13 mouse cellular contexts compared by ENCODE assay signal in genomic region chr17:49219512-49220197, GRCm38 (mm10).
DNase-seq lines count a peak whose midpoint lies in the region; ATAC-seq and TF ChIP-seq lines count a peak whose summit lies in the region.
"Had no signal": no experiment of that assay in that cellular context is flagged by ENCODE, and none has a peak within 500 bp of the region (broad histone marks: within the 10 kb centered on the region; RNA-seq: fewer than 3 reads in every experiment).

No protein-coding gene starts in this region.

- WGBS in cerebellum, adult 2 months, result 63% methylated on average over 4 of the region's 4 CpGs
- WGBS in neural tube, embryonic 15.5 days, result 66% methylated on average over 4 of the region's 4 CpGs

- H3K4me1 ChIP-seq in cerebellum, adult 2 months (ENCODE audit: control insufficient read depth, insufficient read depth, low read length), result peaks cover 17% of the 10 kb centered on the region
- no peaks in the 10 kb centered on the region for H3K4me1 ChIP-seq in neural tube, embryonic 15.5 days
- H3K4me1 ChIP-seq: embryonic facial prominence, embryonic 10.5 days; heart, embryonic 10.5 days had no signal

- no peak for TF ChIP-seq CTCF in cerebellum, adult 2 months (IDR thresholded peaks at IDR 0.05; ENCODE audit: borderline replicate concordance, insufficient read depth, low read depth, low read length)

- no peak for TF ChIP-seq POLR2A in cerebellum, adult 2 months (IDR thresholded peaks at IDR 0.05; ENCODE audit: borderline replicate concordance, insufficient read depth, low read length)

- H3K27ac ChIP-seq in cerebellum, adult 2 months (ENCODE audit: insufficient read depth, low read length), result no peak overlapping the region
- no peak overlapping the region for H3K27ac ChIP-seq in neural tube, embryonic 15.5 days (replicated peaks)
- H3K27ac ChIP-seq: embryonic facial prominence, embryonic 10.5 days; heart, embryonic 10.5 days; liver, embryonic 14.5 days had no signal

- peak; percentile 50 to 59 for DNase-seq in cerebellum, adult 2 months
- no peak for DNase-seq in cerebellum, adult 11 months
- no peak for DNase-seq in neural tube, embryonic 10.5 days (ENCODE audit: extremely low spot score, low spot score)
- peak; percentile 24 to 74 for DNase-seq in left cerebral cortex, adult 8-10 months (ENCODE audit: low spot score in 2 of 2)
- DNase-seq in telencephalon, adult 2 months (ENCODE audit: low read depth, low spot score), result peak; percentile 65
- no peak for DNase-seq in kidney, postnatal 4 days
- no peak for DNase-seq in urinary bladder, postnatal 25 days (ENCODE audit: low spot score)
- DNase-seq: kidney, postnatal 14 days; lung, postnatal 4 days had no signal

- H3K9me3 ChIP-seq in neural tube, embryonic 15.5 days (replicated peaks), result no peaks in the 10 kb centered on the region
- H3K9me3 ChIP-seq: embryonic facial prominence, embryonic 10.5 days; heart, embryonic 10.5 days had no signal

- ATAC-seq in neural tube, embryonic 15.5 days (ENCODE audit: low FRiP score), result 0 out of 2 replicates have a peak, but pooled peaks have one; percentile 31

- H3K4me2 ChIP-seq in neural tube, embryonic 15.5 days, result no peak overlapping the region

- H3K27me3 ChIP-seq in cerebellum, adult 2 months (ENCODE audit: control insufficient read depth, insufficient read depth, low read length), result no peaks in the 10 kb centered on the region
- no peaks in the 10 kb centered on the region for H3K27me3 ChIP-seq in neural tube, embryonic 15.5 days (replicated peaks)

- H3K4me3 ChIP-seq in cerebellum, adult 2 months (replicated peaks; ENCODE audit: insufficient read depth, low read depth, low read length), result no peak overlapping the region
- no peak overlapping the region for H3K4me3 ChIP-seq in neural tube, embryonic 15.5 days (replicated peaks)
- H3K4me3 ChIP-seq: embryonic facial prominence, embryonic 10.5 days; heart, embryonic 10.5 days had no signal

- no peaks in the 10 kb centered on the region for H3K36me3 ChIP-seq in neural tube, embryonic 15.5 days
- H3K36me3 ChIP-seq: embryonic facial prominence, embryonic 10.5 days; heart, embryonic 10.5 days had no signal

- no peak overlapping the region for H3K9ac ChIP-seq in neural tube, embryonic 15.5 days (replicated peaks)
- H3K9ac ChIP-seq: liver, embryonic 14.5 days had no signal

Comparison
In these comparisons a context has a peak if more than half of its experiments do, and no peak if none do; other contexts are left out.
1. DNase-seq: peak in cerebellum, adult 2 months (2 of 2), left cerebral cortex, adult 8-10 months (2 of 2) and telencephalon, adult 2 months (single experiment); none in cerebellum, adult 11 months (single experiment), neural tube, embryonic 10.5 days (single experiment), kidney, postnatal 4 days (0 of 2) and urinary bladder, postnatal 25 days (single experiment).